Mouse (Mus musculus) lung, postnatal 0 days (tissue): ENCODE measurements at regions not wholly inside any gene's neighbourhood (a gene's known extent, or its start where the extent isn't known, plus 50 kb on each side); places are given as distances from the start of the nearest gene placed in this dataset.

ENCODE experiments used
- CTCF ChIP-seq: IDR thresholded peaks from 2 replicates; pipeline ENCODE4 v1.5.1; 2016; ENCODE audit warnings: antibody characterized with exemption, mild to moderate bottlenecking
- EP300 ChIP-seq: IDR thresholded peaks from 2 replicates; pipeline ENCODE4 v1.6.1; 2016; ENCODE audit warnings: antibody characterized with exemption, mild to moderate bottlenecking, control low read depth

GRCm38 (mm10) chr5:97304921-97305320 lies 87.3 kb downstream of the Naa11 start:
- TF ChIP-seq CTCF (no peak), EP300 (no peak)
